Mouse (Mus musculus) forebrain, embryonic 11.5 days (tissue): ENCODE measurements around the gene Hist2h4. TPM values are rescaled to one million over a fixed set of nuclear protein-coding genes. Genes with fewer than 3 reads are reported as not detected.
"Not testable (repeated sequence)": the region's sequence is repeated elsewhere in the genome, so short reads cannot be mapped to it uniquely, and the experiment has no call there.

ENCODE experiments used
- ATAC-seq: fragments of 200-750 bp; cut with Nextera tagmentation; replicated peaks from 2 replicates; pipeline ENCODE4 v1.8.0; 2017; ENCODE audit warnings: moderate TSS enrichment; ENCODE audit not compliant: low FRiP score
- DNase-seq: peaks from one replicate; pipeline ENCODE4 v3.0.0-alpha.2; 2017; ENCODE audit warnings: low spot score
- H3K27ac ChIP-seq: fragments of 300-500 bp; sonication (generic); 2 replicates; pipeline ENCODE4 v1.5.1; 2014; ENCODE audit warnings: low read depth, low read length
- H3K27me3 ChIP-seq: fragments of 300-500 bp; sonication (generic); 2 replicates; pipeline ENCODE4 v1.6.1; 2014; ENCODE audit warnings: mild to moderate bottlenecking, low read length, mixed read lengths; ENCODE audit not compliant: control insufficient read depth, insufficient read depth
- H3K36me3 ChIP-seq: fragments of 300-500 bp; sonication (generic); 2 replicates; pipeline ENCODE4 v1.6.1; 2014; ENCODE audit warnings: mild to moderate bottlenecking, low read length, moderate library complexity, mixed read lengths; ENCODE audit not compliant: control insufficient read depth, insufficient read depth
- H3K4me1 ChIP-seq: fragments of 300-500 bp; sonication (generic); replicated peaks from 2 replicates; pipeline ENCODE4 v1.6.1; 2014; ENCODE audit warnings: low read length, mixed read lengths; ENCODE audit not compliant: control insufficient read depth, insufficient read depth
- H3K4me2 ChIP-seq: fragments of 300-500 bp; sonication (generic); 2 replicates; pipeline ENCODE4 v1.6.1; 2014; ENCODE audit warnings: low read depth, mild to moderate bottlenecking, low read length, moderate library complexity, mixed read lengths; ENCODE audit not compliant: severe bottlenecking
- H3K4me3 ChIP-seq: fragments of 300-500 bp; sonication (generic); 2 replicates; pipeline ENCODE4 v1.5.1; 2014; ENCODE audit warnings: low read depth, low read length
- H3K9ac ChIP-seq: fragments of 300-500 bp; sonication (generic); 2 replicates; pipeline ENCODE4 v1.6.1; 2014; ENCODE audit warnings: low read length
- H3K9me3 ChIP-seq: fragments of 300-500 bp; sonication (generic); 2 replicates; pipeline ENCODE4 v1.6.1; 2016; ENCODE audit warnings: low read length, mixed read lengths; ENCODE audit not compliant: control insufficient read depth
- WGBS: fragments of 180-500 bp; shearing (Covaris S2); extraction: QIAGEN DNeasy Blood & Tissue Kit; methylation state at CpG from one replicate; pipeline ENCODE4 v1.1.7; 2014; 5-methylcytosine and 5-hydroxymethylcytosine counted together
- polyA plus RNA-seq: library from polyadenylated mRNA; unstranded; fragments of >200 nt; fragmentation: Nextera tagmentation; extraction: Ambion mirVana; gene quantifications from 2 replicates; pipeline ENCODE4 v1.2.1, GENCODE M21; 2014

Gene Hist2h4
- polyA plus RNA-seq, 1 experiment from 2014 or later = 6.8 TPM

- not testable (repeated sequence) for H3K9me3 ChIP-seq, H3K27me3 ChIP-seq, H3K4me1 ChIP-seq, H3K36me3 ChIP-seq
- Histone ChIP-seq H3K9ac (peak within 1 kb of the TSS; percentile 85), H3K4me3 (peak within 1 kb of the TSS; percentile 41), H3K4me2 (peak within 1 kb of the TSS; percentile 63), H3K27ac (peak within 1 kb of the TSS; percentile 97)
- DNase-seq = peak; percentile 85
- 0% methylated on average over 12 of the region's 88 CpGs for WGBS
- peak; percentile 86 for ATAC-seq
Measured at GRCm38 (mm10) chr3:96245003-96245886, 17.9 kb downstream of the Hist2h4 start, which contains the start of gene Hist2h2aa1. Gene Hist2h2aa1 (plus strand): TSS chr3:96245497.

- DNase-seq (no peak), ATAC-seq (no peak)
- Histone ChIP-seq H3K36me3 (no peaks in the 10 kb centered on the region), H3K4me2 (peak overlapping the region; percentile 63; the same call in 1 of the 2 replicates), H3K27me3 (no peaks in the 10 kb centered on the region; the same call in 1 of the 2 replicates), H3K4me3 (0 out of 2 replicates have a peak overlapping the region, but pooled peaks have one; percentile 41), H3K9me3 (no peaks in the 10 kb centered on the region), H3K27ac (peak overlapping the region; percentile 97), H3K4me1 (peaks cover 6% of the 10 kb centered on the region; the same call in 1 of the 2 replicates), H3K9ac (peak overlapping the region; percentile 85)
- WGBS = 86% methylated on average over 7 of the region's 7 CpGs
Measured at GRCm38 (mm10) chr3:96243921-96244572, 19.1 kb downstream of the Hist2h4 start.

- Histone ChIP-seq H3K4me3 (no peak overlapping the region), H3K4me1 (peaks cover 6% of the 10 kb centered on the region; the same call in 1 of the 2 replicates), H3K27me3 (no peaks in the 10 kb centered on the region), H3K27ac (peak overlapping the region; percentile 84), H3K4me2 (no peak overlapping the region), H3K9me3 (no peaks in the 10 kb centered on the region), H3K9ac (peak overlapping the region; percentile 64), H3K36me3 (no peaks in the 10 kb centered on the region)
- no peak for DNase-seq
- ATAC-seq = no peak
- 76% methylated on average over 9 of the region's 9 CpGs for WGBS
Measured at GRCm38 (mm10) chr3:96240799-96241197, 22.3 kb downstream of the Hist2h4 start.

- peak; percentile 87 for DNase-seq
Measured at GRCm38 (mm10) chr3:96239949-96240798, 22.9 kb downstream of the Hist2h4 start, which contains the start of gene Hist2h2aa2. Gene Hist2h2aa2 (minus strand): TSS chr3:96240276.

GRCm38 (mm10) chr3:96238954-96239793, 23.9 kb downstream of the Hist2h4 start, which contains the start of gene Hist2h3c2:
Gene Hist2h3c2 (minus strand): TSS chr3:96239127.
- Histone ChIP-seq H3K9ac (peak within 1 kb of the TSS; percentile 65), H3K4me2 (peak within 1 kb of the TSS; percentile 55), H3K27ac (peak within 1 kb of the TSS; percentile 75), H3K4me3 (peak within 1 kb of the TSS; percentile 33)
- not testable (repeated sequence) for H3K9me3 ChIP-seq, H3K36me3 ChIP-seq, H3K4me1 ChIP-seq, H3K27me3 ChIP-seq, DNase-seq
- peak; percentile 93 for ATAC-seq
- 0% methylated on average over 10 of the region's 68 CpGs for WGBS

More at GRCm38 (mm10) chr3:96239949-96240798, 22.9 kb downstream of the Hist2h4 start, which contains the start of gene Hist2h2aa2:
- H3K4me1 ChIP-seq, H3K9me3 ChIP-seq, H3K36me3 ChIP-seq, H3K27me3 ChIP-seq: not testable (repeated sequence)
- 6% methylated on average over 24 of the region's 85 CpGs for WGBS
- Histone ChIP-seq H3K27ac (peak within 1 kb of the TSS; percentile 84), H3K4me3 (peak within 1 kb of the TSS; percentile 21; the same call in 1 of the 2 replicates), H3K9ac (peak within 1 kb of the TSS; percentile 64), H3K4me2 (peak within 1 kb of the TSS; percentile 31; the same call in 1 of the 2 replicates)
- peak; percentile 80 for ATAC-seq

- Histone ChIP-seq H3K27ac (peak overlapping the region; percentile 75), H3K4me2 (peak overlapping the region; percentile 55), H3K27me3 (no peaks in the 10 kb centered on the region), H3K36me3 (no peaks in the 10 kb centered on the region), H3K9ac (peak overlapping the region; percentile 65), H3K4me1 (0 out of 2 replicates have a peak, but pooled peaks cover 2% of the 10 kb centered on the region), H3K4me3 (peak overlapping the region; percentile 33), H3K9me3 (no peaks in the 10 kb centered on the region)
- DNase-seq (no peak), ATAC-seq (no peak)
- under 1% methylated on average over 12 of the region's 12 CpGs for WGBS
Measured at GRCm38 (mm10) chr3:96237904-96238511, 25.1 kb downstream of the Hist2h4 start.

GRCm38 (mm10) chr3:96237335-96237903, 25.7 kb downstream of the Hist2h4 start:
- Histone ChIP-seq H3K4me1 (0 out of 2 replicates have a peak, but pooled peaks cover 2% of the 10 kb centered on the region), H3K9ac (peak overlapping the region; percentile 65), H3K27ac (peak overlapping the region; percentile 75), H3K4me2 (peak overlapping the region; percentile 55), H3K36me3 (no peaks in the 10 kb centered on the region), H3K4me3 (peak overlapping the region; percentile 33), H3K9me3 (no peaks in the 10 kb centered on the region), H3K27me3 (no peaks in the 10 kb centered on the region)
- peak; percentile 59 for DNase-seq
- ATAC-seq = no peak
- WGBS = 27% methylated on average over 7 of the region's 7 CpGs
